Mouse (Mus musculus): Measurements from ENCODE around the gene Ptcra. TPM values are rescaled to one million over a fixed set of nuclear protein-coding genes. Genes with fewer than 3 reads are reported as not detected.
A peak's percentile ranks its signal among the peaks of the same experiment; 100 is the strongest.

Ptcra gene
- polyA plus RNA-seq, 1 experiment from 2014 or later, result 0.27 TPM

GRCm38 (mm10) chr17:46714756-46715481 lies 48.6 kb downstream of the Ptcra start:
- no peak overlapping the region for H3K27ac ChIP-seq (replicated peaks)

GRCm38 (mm10) chr17:46713849-46714248 lies 49.7 kb downstream of the Ptcra start:
- H3K4me2 ChIP-seq (replicated peaks), result no peak overlapping the region
- no peak overlapping the region for H3K4me3 ChIP-seq
- WGBS, result 91% methylated on average over 9 of the region's 9 CpGs
- H3K36me3 ChIP-seq, result peaks cover 16% of the 10 kb centered on the region; the same call in 1 of the 2 replicates
- H3K4me1 ChIP-seq, result peaks cover 19% of the 10 kb centered on the region
- no peak for ATAC-seq (replicated peaks)
- no peaks in the 10 kb centered on the region for H3K27me3 ChIP-seq
- H3K9ac ChIP-seq (replicated peaks), result no peak overlapping the region
- H3K9me3 ChIP-seq, result no peaks in the 10 kb centered on the region
- no peak overlapping the region for H3K27ac ChIP-seq (replicated peaks)

More at GRCm38 (mm10) chr17:46714756-46715481, 48.6 kb downstream of the Ptcra start:
- no peak overlapping the region for H3K4me3 ChIP-seq
- H3K36me3 ChIP-seq, result peaks cover 16% of the 10 kb centered on the region; the same call in 1 of the 2 replicates
- H3K9ac ChIP-seq (replicated peaks), result no peak overlapping the region
- no peak for ATAC-seq (replicated peaks)
- peaks cover 19% of the 10 kb centered on the region for H3K4me1 ChIP-seq
- H3K27me3 ChIP-seq, result no peaks in the 10 kb centered on the region
- H3K9me3 ChIP-seq, result no peaks in the 10 kb centered on the region
- 96% methylated on average over 11 of the region's 11 CpGs for WGBS
- H3K4me2 ChIP-seq (replicated peaks), result no peak overlapping the region

GRCm38 (mm10) chr17:46712442-46712841 lies 51.1 kb downstream of the Ptcra start:
- no peak for ATAC-seq (replicated peaks)
- 75% methylated on average over 7 of the region's 7 CpGs for WGBS
- no peaks in the 10 kb centered on the region for H3K27me3 ChIP-seq
- H3K36me3 ChIP-seq, result peaks cover 16% of the 10 kb centered on the region; the same call in 1 of the 2 replicates
- no peak overlapping the region for H3K9ac ChIP-seq (replicated peaks)
- peak overlapping the region; percentile 99 for H3K4me2 ChIP-seq (replicated peaks)
- peak overlapping the region; percentile 99 for H3K4me3 ChIP-seq
- no peaks in the 10 kb centered on the region for H3K9me3 ChIP-seq
- H3K4me1 ChIP-seq, result peaks cover 19% of the 10 kb centered on the region
- H3K27ac ChIP-seq (replicated peaks), result no peak overlapping the region

- Histone ChIP-seq H3K4me2 (replicated peaks) (peak overlapping the region; percentile 99), H3K9ac (replicated peaks) (peak overlapping the region; percentile 85), H3K27ac (replicated peaks) (peak overlapping the region; percentile 88), H3K36me3 (peaks cover 16% of the 10 kb centered on the region; the same call in 1 of the 2 replicates), H3K9me3 (no peaks in the 10 kb centered on the region), H3K4me1 (peaks cover 19% of the 10 kb centered on the region), H3K27me3 (no peaks in the 10 kb centered on the region), H3K4me3 (peak overlapping the region; percentile 99)
- under 1% methylated on average over 73 of the region's 76 CpGs for WGBS
- peak; percentile 62 for ATAC-seq (replicated peaks)
Observed at GRCm38 (mm10) chr17:46711612-46712271, 51.8 kb downstream of the Ptcra start.

- ATAC-seq (replicated peaks), result peak; percentile 91
- H3K9ac ChIP-seq (replicated peaks), result peak within 1 kb of the TSS; percentile 85
- peak within 1 kb of the TSS; percentile 99 for H3K4me2 ChIP-seq (replicated peaks)
- peak within 1 kb of the TSS; percentile 88 for H3K27ac ChIP-seq (replicated peaks)
- H3K9me3 ChIP-seq, result no peaks in the 10 kb centered on the region
- H3K36me3 ChIP-seq, result peaks cover 16% of the 10 kb centered on the region; the same call in 1 of the 2 replicates
- H3K4me3 ChIP-seq, result peak within 1 kb of the TSS; percentile 99
- H3K4me1 ChIP-seq, result peaks cover 22% of the 10 kb centered on the region
- WGBS, result 8% methylated on average over 36 of the region's 36 CpGs
- no peaks in the 10 kb centered on the region for H3K27me3 ChIP-seq
Observed at GRCm38 (mm10) chr17:46710959-46711597, 52.4 kb downstream of the Ptcra start, which contains the start of gene Pex6. Pex6 (plus strand) TSS chr17:46711463.

GRCm38 (mm10) chr17:46706375-46707089 lies 57.0 kb downstream of the Ptcra start:
- Histone ChIP-seq H3K4me1 (peaks cover 36% of the 10 kb centered on the region), H3K4me2 (replicated peaks) (no peak overlapping the region), H3K36me3 (no peaks in the 10 kb centered on the region), H3K9me3 (no peaks in the 10 kb centered on the region), H3K4me3 (no peak overlapping the region), H3K9ac (replicated peaks) (no peak overlapping the region), H3K27me3 (no peaks in the 10 kb centered on the region), H3K27ac (replicated peaks) (no peak overlapping the region)
- 93% methylated on average over 14 of the region's 14 CpGs for WGBS
- no peak for ATAC-seq (replicated peaks)

Other genes starting within 250 kb of the Ptcra start
- gene Cul9, start 217.3 kb downstream of the Ptcra start, polyA plus RNA-seq (2015; fragmentation: Nextera tagmentation; extraction: Ambion mirVana), result 16.8 and 17.4 TPM in 2 replicates
- gene Srf, start 207.5 kb downstream of the Ptcra start, polyA plus RNA-seq (2015; fragmentation: Nextera tagmentation; extraction: Ambion mirVana), result 3.3 and 5.4 TPM in 2 replicates
- gene Ptk7, start 134.2 kb downstream of the Ptcra start, polyA plus RNA-seq (2015; fragmentation: Nextera tagmentation; extraction: Ambion mirVana), result 32.1 and 33.0 TPM in 2 replicates
- gene Klc4, start 117.7 kb downstream of the Ptcra start, polyA plus RNA-seq (2015; fragmentation: Nextera tagmentation; extraction: Ambion mirVana), result 41.4 and 45.1 TPM in 2 replicates
- 73.7 and 81.9 TPM in 2 replicates for gene Mrpl2, start 117.5 kb downstream of the Ptcra start, polyA plus RNA-seq (2015; fragmentation: Nextera tagmentation; extraction: Ambion mirVana)
- 35.9 and 36.5 TPM in 2 replicates for gene Cul7, start 113.4 kb downstream of the Ptcra start, polyA plus RNA-seq (2015; fragmentation: Nextera tagmentation; extraction: Ambion mirVana)
- 49.5 and 49.9 TPM in 2 replicates for gene Rrp36, start 89.4 kb downstream of the Ptcra start, polyA plus RNA-seq (2015; fragmentation: Nextera tagmentation; extraction: Ambion mirVana)
- gene Mea1, start 84.9 kb downstream of the Ptcra start, polyA plus RNA-seq (2015; fragmentation: Nextera tagmentation; extraction: Ambion mirVana), result 214 and 222 TPM in 2 replicates
- 181 and 187 TPM in 2 replicates for gene Klhdc3, start 82.8 kb downstream of the Ptcra start, polyA plus RNA-seq (2015; fragmentation: Nextera tagmentation; extraction: Ambion mirVana)
- 88.0 and 93.4 TPM in 2 replicates for gene Ppp2r5d, start 58.6 kb downstream of the Ptcra start, polyA plus RNA-seq (2015; fragmentation: Nextera tagmentation; extraction: Ambion mirVana)
- gene Pex6, start 52.2 kb downstream of the Ptcra start, polyA plus RNA-seq (2015; fragmentation: Nextera tagmentation; extraction: Ambion mirVana), result 25.2 and 27.9 TPM in 2 replicates
- gene Gnmt, start 34.5 kb downstream of the Ptcra start, polyA plus RNA-seq (2015; fragmentation: Nextera tagmentation; extraction: Ambion mirVana), result 0.89 and 0.95 TPM in 2 replicates
- gene Cnpy3, start 11.5 kb downstream of the Ptcra start, polyA plus RNA-seq (2015; fragmentation: Nextera tagmentation; extraction: Ambion mirVana), result 66.4 and 69.1 TPM in 2 replicates
- gene 2310039H08Rik, start 8.9 kb upstream of the Ptcra start, polyA plus RNA-seq (2015; fragmentation: Nextera tagmentation; extraction: Ambion mirVana), result 56.0 and 63.6 TPM in 2 replicates
- 114 and 122 TPM in 2 replicates for gene Rpl7l1, start 19.0 kb upstream of the Ptcra start, polyA plus RNA-seq (2015; fragmentation: Nextera tagmentation; extraction: Ambion mirVana)
- gene Bicral, start 94.8 kb upstream of the Ptcra start, polyA plus RNA-seq (2015; fragmentation: Nextera tagmentation; extraction: Ambion mirVana), result 8.9 and 9.2 TPM in 2 replicates
- 65.9 and 68.6 TPM in 2 replicates for gene Tbcc, start 127.0 kb upstream of the Ptcra start, polyA plus RNA-seq (2015; fragmentation: Nextera tagmentation; extraction: Ambion mirVana)
- gene Prph2, start 146.7 kb upstream of the Ptcra start, polyA plus RNA-seq (2015; fragmentation: Nextera tagmentation; extraction: Ambion mirVana), result not detected in 2 replicates
- gene Ubr2, start 246.8 kb upstream of the Ptcra start, polyA plus RNA-seq (2015; fragmentation: Nextera tagmentation; extraction: Ambion mirVana), result 17.3 and 17.4 TPM in 2 replicates